Mouse (Mus musculus) E14TG2a.4 (cell line): ENCODE measurements around the gene Cxcl15.

ENCODE experiments used
- CTCF ChIP-seq: conservative IDR thresholded peaks from 2 replicates; pipeline ENCODE4 v1.5.1; 2014; ENCODE audit warnings: low read length
- NANOG ChIP-seq: IDR thresholded peaks from 2 replicates; pipeline ENCODE4 v1.6.1; 2014; ENCODE audit warnings: borderline replicate concordance, low read length, mixed read lengths
- POU5F1 ChIP-seq: IDR thresholded peaks from 2 replicates; pipeline ENCODE4 v1.6.1; 2014; ENCODE audit warnings: low read length, borderline replicate concordance

- no peak for TF ChIP-seq CTCF
- no peak for TF ChIP-seq POU5F1
- TF ChIP-seq NANOG, result no peak
These were observed 4.2 kb upstream of the Cxcl15 start for GRCm38 (mm10) chr5:90790074-90790502.
